Mouse (Mus musculus): ENCODE measurements around the gene Bricd5. TPM values are rescaled to one million over a fixed set of nuclear protein-coding genes. Genes with fewer than 3 reads are reported as not detected.

Gene Bricd5
- 0.82 and 1.2 TPM in 2 replicates for polyA plus RNA-seq (2021; fragmentation: Nextera tagmentation)
- long read RNA-seq, experiment 1: 0 reads
- long read RNA-seq, experiment 2, partial matches to known transcripts: 1 of 2 reads
- long read RNA-seq, experiment 2, other reads (novel, unspliced or antisense): 0 of 2 reads

GRCm38 (mm10) chr17:24473612-24474275, at the start of gene Bricd5:
TSS of gene Bricd5 (plus strand) at chr17:24473884.

GRCm38 (mm10) chr17:24426471-24427169, 47.1 kb upstream of the Bricd5 start, which contains the start of gene Eci1:
TSS of gene Eci1 (plus strand) at chr17:24426641.

GRCm38 (mm10) chr17:24442632-24443155, 31.0 kb upstream of the Bricd5 start, which contains the start of gene Dnase1l2:
TSS of gene Dnase1l2 (minus strand) at chr17:24443105.

GRCm38 (mm10) chr17:24469910-24470602, 3.6 kb upstream of the Bricd5 start, which contains the start of the genes E4f1 and Pgp:
TSS of gene E4f1 (minus strand) at chr17:24470313.
TSS of gene Pgp (plus strand) at chr17:24470392.

GRCm38 (mm10) chr17:24478663-24479380, 5.1 kb downstream of the Bricd5 start, which contains the start of gene Mlst8:
TSS of gene Mlst8 (minus strand) at chr17:24479078.

GRCm38 (mm10) chr17:24488186-24488661, 14.5 kb downstream of the Bricd5 start, which contains the start of gene Caskin1:
TSS of gene Caskin1 (plus strand) at chr17:24488601.

Other genes with a start within 250 kb of the Bricd5 start
- gene Ccnf, start 222.4 kb upstream of the Bricd5 start, polyA plus RNA-seq (2021; fragmentation: Nextera tagmentation): 2.2 and 2.4 TPM in 2 replicates
- 0.22 and 0.34 TPM in 2 replicates for gene Abca17, start 122.8 kb upstream of the Bricd5 start, polyA plus RNA-seq (2021; fragmentation: Nextera tagmentation)
- gene Abca3, start 121.9 kb upstream of the Bricd5 start, polyA plus RNA-seq (2021; fragmentation: Nextera tagmentation): 10.9 and 18.7 TPM in 2 replicates
- gene Rnps1, start 59.3 kb upstream of the Bricd5 start, polyA plus RNA-seq (2021; fragmentation: Nextera tagmentation): 90.6 and 122 TPM in 2 replicates
- 78.8 and 90.8 TPM in 2 replicates for gene Eci1, start 47.2 kb upstream of the Bricd5 start, polyA plus RNA-seq (2021; fragmentation: Nextera tagmentation)
- gene Dnase1l2, start 30.8 kb upstream of the Bricd5 start, polyA plus RNA-seq (2021; fragmentation: Nextera tagmentation): 0.21 and 0.36 TPM in 2 replicates
- 10.7 and 12.9 TPM in 2 replicates for gene E4f1, start 3.6 kb upstream of the Bricd5 start, polyA plus RNA-seq (2021; fragmentation: Nextera tagmentation)
- 93.6 and 113 TPM in 2 replicates for gene Pgp, start 3.5 kb upstream of the Bricd5 start, polyA plus RNA-seq (2021; fragmentation: Nextera tagmentation)
- 16.5 and 21.2 TPM in 2 replicates for gene Mlst8, start 5.2 kb downstream of the Bricd5 start, polyA plus RNA-seq (2021; fragmentation: Nextera tagmentation)
- gene Caskin1, start 14.7 kb downstream of the Bricd5 start, polyA plus RNA-seq (2021; fragmentation: Nextera tagmentation): 8.6 and 20.5 TPM in 2 replicates
- gene Traf7, start 54.1 kb downstream of the Bricd5 start, polyA plus RNA-seq (2021; fragmentation: Nextera tagmentation): 20.3 TPM in 2 replicates
- 51.2 and 58.9 TPM in 2 replicates for gene Rab26, start 60.3 kb downstream of the Bricd5 start, polyA plus RNA-seq (2021; fragmentation: Nextera tagmentation)
- 4.8 and 5.4 TPM in 2 replicates for gene Pkd1, start 76.0 kb downstream of the Bricd5 start, polyA plus RNA-seq (2021; fragmentation: Nextera tagmentation)
- gene Tsc2, start 158.7 kb downstream of the Bricd5 start, polyA plus RNA-seq (2021; fragmentation: Nextera tagmentation): 60.7 and 86.2 TPM in 2 replicates
- gene Nthl1, start 158.8 kb downstream of the Bricd5 start, polyA plus RNA-seq (2021; fragmentation: Nextera tagmentation): 5.6 and 5.9 TPM in 2 replicates
- 39.3 and 41.9 TPM in 2 replicates for gene Slc9a3r2, start 176.4 kb downstream of the Bricd5 start, polyA plus RNA-seq (2021; fragmentation: Nextera tagmentation)
- gene Npw, start 184.6 kb downstream of the Bricd5 start, polyA plus RNA-seq (2021; fragmentation: Nextera tagmentation): 0.47 and 0.65 TPM in 2 replicates
- 1.3 and 2.4 TPM in 2 replicates for gene Zfp598, start 195.8 kb downstream of the Bricd5 start, polyA plus RNA-seq (2021; fragmentation: Nextera tagmentation)
- 282 and 371 TPM in 2 replicates for gene Syngr3, start 216.1 kb downstream of the Bricd5 start, polyA plus RNA-seq (2021; fragmentation: Nextera tagmentation)
- 33.0 and 34.1 TPM in 2 replicates for gene Gfer, start 222.3 kb downstream of the Bricd5 start, polyA plus RNA-seq (2021; fragmentation: Nextera tagmentation)
- 0.98 and 1.1 TPM in 2 replicates for gene Noxo1, start 222.3 kb downstream of the Bricd5 start, polyA plus RNA-seq (2021; fragmentation: Nextera tagmentation)
- gene Tbl3, start 233.8 kb downstream of the Bricd5 start, polyA plus RNA-seq (2021; fragmentation: Nextera tagmentation): 15.2 and 20.2 TPM in 2 replicates
- gene Rnf151, start 244.2 kb downstream of the Bricd5 start, polyA plus RNA-seq (2021; fragmentation: Nextera tagmentation): not detected in 2 replicates
- gene Rps2, start 244.2 kb downstream of the Bricd5 start, polyA plus RNA-seq (2021; fragmentation: Nextera tagmentation): 1,532 and 1,546 TPM in 2 replicates